Mouse (Mus musculus) heart, postnatal 14 days (tissue): ENCODE measurements around the gene Cldn16. TPM values are rescaled to one million over a fixed set of nuclear protein-coding genes. Genes with fewer than 3 reads are reported as not detected.
"Not testable (repeated sequence)": the region's sequence is repeated elsewhere in the genome, so short reads cannot be mapped to it uniquely, and the experiment has no call there.

Source experiments
- DNase-seq, 2 experiments: peaks; one replicate each; pipeline ENCODE4 v3.0.0; 2021 to 2022
- intact Hi-C: fragments of 180-260 bp; cut with DNase I; formaldehyde crosslinking; loops from one replicate; pipeline ENCODE4 v1.15.1; 2025
- long read RNA-seq, 2 experiments: library from polyadenylated mRNA; stranded (forward); transcript quantifications; one replicate each; pipeline ENCODE4 v2.0.0; 2021
- total RNA-seq, 2 experiments: library from RNA; stranded (reverse); gene quantifications; 2 replicates each; pipeline ENCODE4 v1.2.3; 2021

The Cldn16 gene
- total RNA-seq: not detected
- long read RNA-seq, experiment 1: 0 reads
- long read RNA-seq, experiment 2: 0 reads

DNA sequence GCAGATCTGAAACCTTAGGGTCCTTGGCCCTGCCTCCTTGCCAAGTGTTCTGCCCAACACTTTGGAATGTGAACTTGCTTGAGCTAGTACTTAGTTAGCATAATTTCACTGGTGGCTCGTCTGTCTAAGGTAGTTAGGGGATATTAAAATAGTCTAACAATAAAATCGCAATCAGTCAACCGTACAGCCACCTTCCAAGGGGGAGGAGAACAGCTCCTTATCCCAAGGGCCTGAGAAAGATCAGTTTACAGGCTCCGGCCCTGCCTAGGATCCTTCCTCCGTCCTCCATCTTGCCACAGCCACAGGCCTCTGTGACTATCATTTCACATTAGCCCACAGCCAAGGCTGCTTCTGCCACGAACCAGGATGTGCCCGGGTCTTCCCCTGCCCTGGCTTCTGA, at the start of gene Cldn16:
Gene Cldn16 (plus strand): TSS at position 301 of the 400 bp plus-strand sequence.
- no peak for DNase-seq
- intact Hi-C loops: no loop called here

DNA sequence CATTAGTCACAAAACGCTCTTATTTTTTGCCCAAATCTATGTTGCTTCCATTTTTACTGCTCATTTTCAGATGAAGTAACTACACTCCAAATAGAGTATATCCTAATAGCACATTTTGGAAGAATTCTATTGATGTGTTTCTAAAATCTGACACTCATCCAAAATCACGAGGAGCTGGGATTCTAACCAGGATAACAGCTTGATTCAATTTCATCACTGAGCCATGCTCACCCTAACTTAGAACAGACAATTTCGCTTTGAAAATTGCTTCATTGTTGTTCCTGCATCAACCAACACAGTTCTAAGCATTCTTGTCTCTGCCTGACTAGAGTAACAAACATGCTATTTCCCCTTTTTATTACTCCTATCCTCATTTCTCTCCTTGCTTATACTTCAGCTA, 44.3 kb upstream of the Cldn16 start:
- intact Hi-C loops: no loop called here
- DNase-seq: no peak

DNA sequence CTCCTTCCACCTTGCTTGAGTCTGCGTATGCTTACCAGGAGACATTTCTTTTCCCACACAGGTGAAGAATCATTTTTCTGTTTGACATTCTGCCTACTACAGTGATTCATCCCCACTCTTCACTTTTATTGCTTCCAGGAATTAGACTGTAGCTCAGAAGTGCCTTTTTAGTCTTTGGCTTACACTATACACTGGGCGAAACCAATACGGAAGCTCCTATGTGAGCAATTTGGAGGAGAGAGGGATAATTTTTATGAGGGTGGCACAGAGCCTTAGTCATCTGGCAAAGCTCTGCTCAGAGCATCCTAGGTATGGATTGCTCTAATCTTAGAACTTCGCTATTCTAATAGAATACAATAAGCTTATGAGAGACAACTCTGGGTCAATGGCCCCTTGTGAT, 40.9 kb upstream of the Cldn16 start:
- intact Hi-C loops: no loop called here
- no peak for DNase-seq

DNA sequence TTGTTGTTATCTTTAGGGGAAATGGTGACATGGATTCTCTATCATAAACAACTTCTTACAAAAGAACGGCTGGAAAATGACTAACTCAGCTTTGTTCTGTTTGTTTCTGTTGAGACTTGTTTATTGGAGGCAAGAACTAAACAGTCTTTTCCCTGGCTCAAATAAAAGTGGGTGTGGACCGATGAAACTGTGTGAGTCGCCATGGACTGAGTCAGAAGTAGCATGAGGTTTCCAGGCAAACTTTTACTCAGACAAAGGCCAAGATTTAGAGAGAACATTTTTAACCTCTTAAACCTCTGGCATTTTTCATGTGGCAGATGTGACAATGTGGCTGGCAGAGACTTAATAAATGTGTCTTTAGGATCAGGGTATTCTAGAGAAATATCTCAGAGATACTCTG, 32.7 kb upstream of the Cldn16 start:
- DNase-seq: no peak

DNA sequence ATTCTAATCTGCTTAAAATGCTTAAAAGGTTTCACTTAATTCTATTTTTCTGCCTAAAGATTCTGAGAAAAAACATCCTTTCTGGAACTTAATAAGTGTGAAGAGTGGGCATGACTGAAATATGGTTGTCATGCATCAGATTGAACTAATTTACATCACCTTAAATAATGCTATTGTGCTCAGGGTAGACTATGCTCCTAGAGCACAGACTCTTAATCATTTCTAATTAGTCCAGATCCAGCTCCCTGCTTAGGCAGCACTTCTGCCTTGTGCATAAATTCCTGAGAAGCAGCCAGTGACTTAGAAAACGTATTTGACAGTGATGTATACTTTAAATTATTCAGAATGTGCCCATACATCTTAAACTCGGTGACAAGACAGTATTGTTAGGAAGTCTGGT, 29.4 kb upstream of the Cldn16 start:
- intact Hi-C loops: no loop called here
- DNase-seq: no peak

More for the DNA sequence above, 32.7 kb upstream of the Cldn16 start:
- intact Hi-C loops: no loop called here

DNA sequence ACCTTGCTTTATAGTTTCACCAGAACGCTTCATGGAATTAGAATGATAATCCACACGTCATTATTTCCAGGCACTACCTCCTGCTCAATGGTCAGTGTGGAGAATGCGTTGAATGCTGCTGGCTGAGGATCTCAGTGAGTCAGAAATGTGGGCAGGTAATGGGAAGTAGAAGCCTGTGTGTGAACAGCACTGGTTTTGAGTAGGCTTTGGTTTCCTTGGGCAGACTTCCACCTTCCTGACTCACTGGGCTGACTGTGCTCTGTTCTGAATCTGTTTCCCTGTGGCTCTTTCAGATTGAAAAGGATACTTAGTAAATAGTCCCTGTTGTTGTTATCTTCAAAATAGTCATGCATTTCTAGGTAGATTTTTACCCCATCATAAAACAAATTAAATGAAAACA, 22.9 kb upstream of the Cldn16 start:
- DNase-seq: no peak
- intact Hi-C loops: no loop called here

DNA sequence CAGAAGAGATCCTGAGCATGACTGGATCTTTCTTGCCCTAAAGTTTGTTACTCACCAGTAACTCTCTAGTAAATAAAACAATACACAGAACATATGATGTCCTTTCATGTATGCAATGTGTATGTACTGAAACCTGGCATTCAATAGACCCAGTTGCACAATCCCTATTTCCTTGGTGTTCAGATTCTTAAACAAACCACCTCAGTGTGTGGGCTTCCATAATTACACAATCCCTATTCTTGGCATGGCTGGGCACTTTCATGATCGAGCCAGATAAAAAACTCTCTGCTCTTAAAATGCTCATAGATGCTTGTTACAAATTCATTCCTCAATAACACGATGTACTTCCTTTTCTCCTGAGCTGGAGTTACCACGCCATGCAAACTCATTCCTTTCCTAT, 21.8 kb upstream of the Cldn16 start:
- intact Hi-C loops: no loop called here
- no peak for DNase-seq

DNA sequence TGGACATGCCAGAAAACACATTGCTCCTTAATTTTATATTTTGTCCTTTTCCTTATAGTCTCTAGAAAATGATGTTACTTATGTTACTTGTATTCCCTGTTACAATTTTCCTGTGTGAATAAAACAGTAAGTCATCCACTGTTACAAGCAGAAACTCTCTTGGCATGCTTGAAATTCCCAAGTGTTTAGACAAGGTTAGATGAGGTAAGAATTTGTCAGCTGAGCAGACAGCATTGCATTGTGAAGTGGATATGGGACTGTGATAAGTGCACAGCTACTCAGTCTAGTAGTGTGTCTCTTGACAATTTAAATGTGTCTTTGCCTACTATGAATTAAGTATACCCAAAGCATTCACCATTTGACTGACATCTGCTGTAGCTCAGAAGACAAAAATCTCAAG, 18.1 kb upstream of the Cldn16 start:
- no peak for DNase-seq
- intact Hi-C loops: no loop called here

DNA sequence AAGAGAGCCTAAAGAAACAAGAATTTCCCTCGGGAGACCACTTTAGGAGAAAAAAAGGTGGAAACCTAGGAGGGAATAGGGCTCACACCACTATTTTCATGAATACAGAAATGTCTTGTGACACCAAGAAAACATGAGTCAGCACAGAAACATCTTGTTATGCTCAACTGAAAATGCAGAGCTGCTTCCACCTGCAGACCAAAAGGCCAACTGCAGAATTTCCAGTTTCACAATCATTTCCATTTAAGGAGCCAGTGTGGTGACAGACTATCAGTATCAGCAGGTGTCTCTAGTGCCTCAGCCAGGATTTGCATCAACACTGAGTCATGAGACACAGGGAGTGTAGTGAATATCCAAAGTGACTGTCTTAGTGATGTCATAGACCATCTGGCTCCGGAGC, 15.3 kb upstream of the Cldn16 start:
- DNase-seq: peak; percentile 2
- intact Hi-C loops: no loop called here

DNA sequence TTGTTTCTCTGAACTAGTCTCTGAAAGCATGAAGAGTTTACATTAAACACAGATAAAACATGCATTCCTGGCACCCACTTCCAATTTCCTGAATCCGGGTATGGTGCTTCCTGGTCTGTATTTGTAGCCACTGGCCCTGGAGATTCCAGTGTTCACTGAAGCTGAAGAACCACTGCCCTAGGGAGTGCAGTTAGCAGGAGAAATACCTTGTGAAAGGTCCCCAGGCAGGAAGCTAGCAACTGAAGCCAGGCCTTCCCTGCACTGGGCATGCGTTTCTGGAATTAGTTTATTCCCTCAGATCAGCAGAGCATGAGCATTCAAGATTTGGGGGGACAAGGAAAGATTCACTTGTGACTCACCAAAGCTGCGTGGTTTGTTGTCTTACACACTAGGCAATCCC, 8.8 kb upstream of the Cldn16 start:
- no peak for DNase-seq
- intact Hi-C loops: no loop called here

DNA sequence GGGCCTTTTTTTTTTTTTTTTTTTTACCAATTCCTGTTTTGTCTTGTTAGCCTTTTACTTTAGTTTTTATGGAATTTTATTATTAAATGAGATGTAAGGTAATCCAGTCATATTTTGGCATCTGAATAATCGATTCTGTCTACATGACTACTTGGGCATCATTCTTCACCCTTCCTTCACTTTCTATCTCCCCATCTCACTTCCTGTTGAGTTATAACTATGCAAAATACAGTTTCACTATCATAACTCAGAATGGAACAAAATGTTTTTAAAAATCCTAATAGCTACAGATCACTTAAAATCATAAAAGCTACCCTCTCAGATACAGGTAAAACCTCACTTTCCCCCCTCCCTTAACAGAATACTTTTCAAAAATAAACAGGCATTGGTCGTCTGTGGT, 6.8 kb upstream of the Cldn16 start:
- DNase-seq: no peak

DNA sequence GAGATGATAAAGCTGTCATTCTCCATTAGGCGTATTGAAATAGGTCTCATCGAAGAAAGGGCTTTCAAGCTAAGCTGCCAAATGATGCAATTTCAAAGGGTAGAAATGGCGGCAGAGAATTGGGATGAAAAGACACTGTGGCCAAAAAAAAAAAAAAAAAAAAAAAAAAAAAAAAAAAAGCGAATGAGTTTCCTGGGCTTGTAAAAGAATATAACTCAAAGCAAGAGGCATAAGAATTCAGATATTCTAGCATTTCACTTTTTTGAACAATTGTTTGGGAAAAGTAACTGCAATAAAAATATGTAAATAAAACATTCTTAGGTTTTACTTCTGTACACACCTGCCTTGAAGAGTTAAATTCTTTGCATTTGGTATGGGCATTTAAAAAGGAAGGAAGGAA, 3.6 kb downstream of the Cldn16 start:
- intact Hi-C loops: no loop called here
- DNase-seq: no peak

More for the DNA sequence above, 6.8 kb upstream of the Cldn16 start:
- intact Hi-C loops: no loop called here

DNA sequence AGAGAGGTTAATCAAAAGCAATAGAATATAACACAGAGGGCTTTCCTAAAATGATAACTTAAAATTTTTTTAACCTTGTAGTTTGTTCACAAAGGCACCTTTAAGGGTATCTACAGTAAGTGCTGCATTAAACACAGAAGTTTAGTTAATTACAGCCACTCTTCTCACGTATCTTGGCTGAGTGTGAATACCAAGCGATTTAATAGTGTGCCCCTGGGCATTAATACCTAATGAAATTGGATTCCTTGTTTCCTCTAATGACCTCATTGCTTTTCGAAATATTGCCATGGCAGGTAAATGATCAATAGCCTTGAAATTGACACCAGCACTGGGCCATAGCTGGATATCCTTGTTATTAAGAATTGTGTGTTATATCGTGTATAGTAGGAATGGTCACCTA, 8.3 kb downstream of the Cldn16 start:
- intact Hi-C loops: no loop called here
- no peak for DNase-seq

DNA sequence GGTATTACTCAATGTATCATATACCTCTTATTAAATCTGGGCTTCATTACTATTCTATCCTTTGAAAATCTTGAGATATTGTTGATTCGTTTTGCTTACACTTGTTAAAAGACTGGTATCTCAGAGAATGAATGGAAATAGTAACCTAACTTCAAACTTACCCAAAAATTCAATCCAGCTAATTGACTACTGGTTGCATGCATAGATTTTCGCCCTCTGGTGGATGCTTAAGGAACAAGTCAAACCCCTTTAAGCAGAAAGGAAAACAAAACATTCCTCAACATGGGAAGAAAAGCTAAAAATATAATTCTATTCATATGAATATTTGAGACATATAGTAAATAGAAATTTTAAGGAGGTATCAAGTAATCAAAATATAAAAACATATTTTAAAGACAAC, 32.8 kb downstream of the Cldn16 start:
- intact Hi-C loops: loop anchor here (2.0 to 10.0 kb wide), 2 partner anchors 261 to 531 kb away; no protein-coding TSS in a partner anchor
- DNase-seq: peak in 1 of 2 experiments; percentile 35

DNA sequence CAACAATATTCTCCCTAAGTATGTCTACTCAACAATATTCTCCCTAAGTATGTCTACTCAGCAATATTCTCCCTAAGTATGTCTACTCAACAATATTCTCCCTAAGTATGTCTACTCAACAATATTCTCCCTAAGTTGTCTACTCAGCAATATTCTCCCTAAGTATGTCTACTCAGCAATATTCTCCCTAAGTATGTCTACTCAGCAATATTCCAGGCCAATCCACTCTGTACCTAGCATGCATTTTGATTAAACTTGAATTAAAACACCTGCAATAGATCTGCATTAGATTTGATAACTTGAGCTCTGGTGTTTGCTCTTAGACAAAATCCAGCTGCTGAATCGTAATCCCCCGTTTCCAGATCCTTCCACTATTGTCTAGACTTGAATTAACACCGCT, 36.8 kb downstream of the Cldn16 start:
- intact Hi-C loops: loop anchor here (10.0 kb wide), 1 partner anchor 535 kb away; no protein-coding TSS in a partner anchor
- not testable (repeated sequence) for DNase-seq

DNA sequence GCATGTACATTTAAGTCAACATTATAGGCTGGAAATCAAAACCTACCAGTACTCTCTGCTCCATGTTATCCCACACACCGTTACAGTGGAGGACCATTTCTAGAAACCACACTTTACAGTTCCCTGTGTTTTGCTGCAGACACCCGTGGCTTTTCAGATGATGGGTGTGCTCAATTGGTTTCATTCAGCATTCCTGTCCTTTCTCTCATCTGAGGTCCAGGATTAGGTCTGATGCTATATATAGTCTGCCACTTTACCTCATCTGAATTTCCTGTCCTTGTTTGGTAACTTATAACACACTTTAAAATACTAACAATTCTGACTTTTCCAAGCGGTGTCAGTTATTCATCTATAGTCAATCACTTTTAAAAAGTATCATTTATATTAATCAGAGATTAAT, 37.8 kb downstream of the Cldn16 start:
- intact Hi-C loops: no loop called here
- DNase-seq: no peak

DNA sequence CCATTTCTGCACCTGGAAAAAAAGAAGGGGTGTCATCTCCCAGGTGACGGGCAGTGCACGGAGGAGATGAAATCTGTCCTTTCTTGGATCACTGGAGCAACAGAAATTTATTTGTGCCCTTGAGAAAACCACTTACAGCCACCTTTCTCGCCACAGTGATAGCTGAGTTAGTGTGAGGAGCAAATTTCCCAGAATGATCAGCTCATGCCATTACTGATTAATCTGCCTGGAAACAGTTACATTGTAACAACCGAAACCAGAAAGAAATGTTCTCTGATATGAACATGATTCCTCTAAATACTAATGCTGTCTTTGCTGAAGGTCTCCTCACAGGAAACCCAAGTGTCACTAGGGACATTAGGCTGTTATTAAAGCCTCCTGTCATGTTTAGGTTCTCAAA, 42.0 kb downstream of the Cldn16 start:
- DNase-seq: no peak
- intact Hi-C loops: no loop called here

DNA sequence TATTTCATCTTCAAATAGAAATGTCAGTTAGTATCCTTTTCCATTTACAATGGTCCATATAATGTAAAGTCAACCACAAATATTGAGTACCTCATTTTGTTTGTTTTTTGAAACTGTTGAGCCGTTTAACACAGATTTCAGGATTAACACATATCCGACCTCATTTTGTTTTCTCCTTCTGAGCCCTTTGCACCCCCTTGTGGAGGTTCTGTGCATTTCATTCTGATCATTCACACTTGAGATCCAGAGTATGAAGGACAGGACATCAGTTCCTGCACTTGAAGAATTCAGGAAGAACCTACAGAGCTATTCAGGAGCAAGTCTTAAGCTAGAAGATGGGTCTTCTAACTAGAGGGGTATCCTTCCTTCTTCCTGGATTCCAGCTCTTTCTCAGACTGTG, 56.7 kb downstream of the Cldn16 start:
- peak; percentile 2 to 27 for DNase-seq

DNA sequence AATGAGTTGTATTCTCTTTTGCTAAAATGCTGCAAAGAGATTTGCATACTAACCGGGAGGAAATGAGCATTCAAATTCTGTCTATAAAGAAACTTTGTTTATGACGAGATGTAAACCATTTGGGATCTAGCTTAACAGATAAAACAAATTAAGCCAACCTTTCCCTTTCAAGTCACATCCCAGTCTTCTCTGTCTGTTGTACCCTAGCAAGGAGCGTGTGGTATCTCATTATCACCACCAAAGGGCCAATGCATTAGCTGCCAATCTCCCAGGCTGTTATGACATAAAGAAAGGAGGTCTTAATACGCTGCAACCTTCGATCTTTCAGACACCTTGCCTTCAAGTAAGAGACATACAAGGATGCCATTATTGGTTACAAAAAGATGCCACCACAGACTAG, 62.9 kb downstream of the Cldn16 start:
- intact Hi-C loops: no loop called here
- DNase-seq: no peak

More for the DNA sequence above, 56.7 kb downstream of the Cldn16 start:
- intact Hi-C loops: no loop called here

DNA sequence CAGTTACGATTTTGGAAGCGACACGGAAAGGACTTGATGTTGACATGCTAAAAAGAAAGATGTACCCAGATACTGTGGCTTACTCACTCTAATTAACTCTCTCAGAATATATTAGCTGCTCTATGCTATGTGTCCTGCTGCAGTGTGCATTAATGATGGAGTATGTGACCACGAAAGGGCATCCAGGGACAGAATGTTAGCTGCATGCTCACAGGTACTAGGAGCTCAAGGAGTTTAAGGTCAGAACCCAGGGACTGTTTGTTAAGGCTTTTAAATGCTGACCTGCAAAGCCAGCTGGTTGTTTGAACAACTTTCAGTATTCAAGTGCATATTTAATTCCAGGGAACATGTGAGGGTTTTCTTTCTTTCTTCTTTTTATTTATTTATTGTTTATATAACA, 63.7 kb downstream of the Cldn16 start, which contains the start of gene Tmem207:
Gene Tmem207 (minus strand): TSS at position 101 of the 400 bp plus-strand sequence.
- DNase-seq: no peak
- intact Hi-C loops: no loop called here

DNA sequence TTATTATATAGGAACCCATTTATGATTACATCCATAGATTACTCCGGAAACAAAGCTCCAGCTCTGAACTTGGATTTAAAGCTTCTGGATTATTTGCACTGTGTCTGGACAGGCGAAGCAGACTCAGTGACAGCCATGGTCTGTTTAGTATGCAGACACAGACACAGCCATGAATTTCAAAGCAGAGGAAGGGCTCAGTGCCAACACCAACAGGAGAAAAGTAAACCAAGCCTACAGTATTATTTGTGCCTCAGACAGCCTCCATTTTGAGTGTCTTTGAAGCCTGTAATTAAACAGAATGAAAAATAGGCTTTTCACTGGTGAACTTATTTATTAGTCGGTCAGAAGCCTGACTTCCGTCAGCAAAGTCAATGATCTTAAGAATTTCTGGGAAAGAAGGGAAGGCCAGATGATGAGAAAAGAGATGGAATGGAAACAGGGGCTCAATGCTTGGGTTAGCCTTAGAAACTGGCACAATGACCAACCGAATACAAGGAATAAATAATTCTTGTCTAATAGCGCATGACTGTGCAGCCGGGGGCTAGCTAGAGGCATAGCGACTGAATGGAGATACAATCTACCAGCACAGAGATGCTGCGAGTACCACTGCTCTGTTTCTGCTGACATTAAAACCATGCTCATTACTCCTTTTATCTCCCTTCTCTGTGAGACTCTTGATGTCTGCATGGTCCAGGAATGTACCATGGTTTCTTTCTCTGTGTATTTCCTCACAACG, 65.2 kb downstream of the Cldn16 start:
- intact Hi-C loops: no loop called here
- DNase-seq: no peak

DNA sequence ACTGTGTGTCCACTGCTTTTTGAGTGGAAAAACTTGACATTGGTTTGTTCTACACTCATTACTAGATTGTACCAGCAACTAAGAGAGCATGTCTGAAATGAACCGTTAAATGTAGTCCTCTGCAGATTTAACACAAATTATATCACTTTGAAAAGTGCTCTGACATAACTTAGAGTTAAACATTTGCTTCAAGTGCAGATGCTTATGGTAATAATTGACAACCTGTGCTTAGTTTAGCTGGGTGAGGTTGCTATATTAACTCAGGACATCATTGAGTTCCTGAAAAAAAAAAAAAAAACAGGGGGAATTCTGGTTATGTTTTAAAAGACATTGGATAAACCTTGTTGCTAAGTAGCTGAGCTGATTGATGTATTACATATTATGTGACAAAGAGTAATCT, 67.5 kb downstream of the Cldn16 start:
- intact Hi-C loops: no loop called here
- DNase-seq: no peak

DNA sequence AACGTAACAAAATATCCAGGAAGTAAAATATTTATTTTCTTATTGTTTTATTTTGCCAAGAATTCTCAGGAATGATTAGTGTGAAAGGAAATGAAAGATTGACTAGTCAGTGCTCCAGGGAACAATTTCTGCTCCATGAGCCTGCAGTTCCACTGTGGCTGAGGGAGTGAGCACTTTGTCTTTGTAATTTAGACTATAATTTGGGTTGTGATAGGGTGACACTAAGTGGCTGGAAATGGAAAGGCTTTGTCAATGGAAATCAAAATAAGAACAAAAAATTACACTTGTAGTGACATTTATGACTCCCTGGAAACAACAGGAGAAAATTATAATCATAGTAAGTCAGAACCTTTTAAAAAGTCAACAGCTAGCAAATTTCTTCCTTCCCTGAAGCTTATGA, 69.4 kb downstream of the Cldn16 start:
- intact Hi-C loops: no loop called here
- no peak for DNase-seq
